Mouse (Mus musculus): ENCODE measurements around the gene Chn2.

Gene Chn2

DNA sequence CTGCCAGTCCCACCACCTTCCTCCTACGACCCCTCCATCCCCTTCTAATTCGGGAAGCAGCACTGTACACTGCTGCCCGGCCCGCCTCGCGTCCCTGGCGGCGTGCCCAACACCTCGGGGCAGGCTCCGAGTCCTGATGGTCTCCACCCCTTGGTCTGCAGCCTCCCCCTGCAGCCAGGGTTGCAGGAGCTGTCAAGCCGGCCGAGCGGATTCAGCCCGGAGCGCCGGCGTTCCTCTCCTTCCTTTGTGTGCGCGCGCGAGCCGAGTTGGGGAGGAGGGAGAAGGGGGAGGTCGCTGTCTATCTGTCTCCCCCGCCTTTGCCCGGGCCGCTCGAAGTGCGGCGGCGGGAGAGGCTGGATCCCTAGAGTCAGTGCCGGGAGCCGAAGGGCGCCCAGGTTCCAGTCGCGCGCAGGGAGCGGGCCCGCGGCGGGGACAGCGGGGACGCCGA is at the start of gene Chn2:
Chn2 (plus strand) TSS at position 198 of the 448 bp plus-strand sequence.
- peak; percentile 38 for DNase-seq

DNA sequence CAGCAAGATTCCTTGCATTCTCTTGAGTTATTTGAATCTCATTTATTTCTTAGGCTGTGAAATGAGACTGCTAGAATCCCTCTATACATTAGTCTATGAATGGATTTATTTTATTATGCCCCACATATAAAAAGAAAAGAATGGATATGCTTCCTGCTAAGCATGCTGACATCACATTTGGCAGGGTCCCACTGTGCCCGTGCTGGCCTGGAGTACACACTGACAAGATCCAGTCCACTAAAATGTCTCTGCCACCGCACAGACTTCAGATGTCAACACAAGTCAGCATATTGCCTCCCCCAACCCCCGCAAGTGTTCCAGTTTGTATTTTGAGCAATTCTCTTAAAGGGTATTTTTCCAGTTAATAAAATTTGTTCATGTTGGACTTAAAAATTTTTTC is 47.0 kb upstream of the Chn2 start:
- no peak for DNase-seq

DNA sequence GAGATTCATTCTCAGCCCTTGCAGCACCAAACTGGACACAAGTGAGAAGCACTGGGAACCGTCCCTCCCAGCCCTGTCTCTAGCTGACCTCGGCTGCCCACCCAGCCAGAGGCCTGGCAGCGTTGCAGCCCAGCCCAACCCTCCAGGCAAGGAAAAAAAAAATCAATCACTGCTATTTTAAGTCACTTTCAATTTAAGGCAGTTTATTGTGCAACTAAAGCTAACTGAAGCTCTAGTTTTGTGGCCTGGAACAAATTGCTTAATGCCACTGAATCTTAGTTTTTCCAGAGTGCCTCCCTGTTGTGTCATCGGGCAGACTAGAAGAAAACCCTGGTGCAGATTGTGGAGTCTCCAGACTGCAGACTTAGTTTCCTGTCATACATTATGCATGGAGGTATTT is 43.8 kb upstream of the Chn2 start:
- DNase-seq, result no peak

DNA sequence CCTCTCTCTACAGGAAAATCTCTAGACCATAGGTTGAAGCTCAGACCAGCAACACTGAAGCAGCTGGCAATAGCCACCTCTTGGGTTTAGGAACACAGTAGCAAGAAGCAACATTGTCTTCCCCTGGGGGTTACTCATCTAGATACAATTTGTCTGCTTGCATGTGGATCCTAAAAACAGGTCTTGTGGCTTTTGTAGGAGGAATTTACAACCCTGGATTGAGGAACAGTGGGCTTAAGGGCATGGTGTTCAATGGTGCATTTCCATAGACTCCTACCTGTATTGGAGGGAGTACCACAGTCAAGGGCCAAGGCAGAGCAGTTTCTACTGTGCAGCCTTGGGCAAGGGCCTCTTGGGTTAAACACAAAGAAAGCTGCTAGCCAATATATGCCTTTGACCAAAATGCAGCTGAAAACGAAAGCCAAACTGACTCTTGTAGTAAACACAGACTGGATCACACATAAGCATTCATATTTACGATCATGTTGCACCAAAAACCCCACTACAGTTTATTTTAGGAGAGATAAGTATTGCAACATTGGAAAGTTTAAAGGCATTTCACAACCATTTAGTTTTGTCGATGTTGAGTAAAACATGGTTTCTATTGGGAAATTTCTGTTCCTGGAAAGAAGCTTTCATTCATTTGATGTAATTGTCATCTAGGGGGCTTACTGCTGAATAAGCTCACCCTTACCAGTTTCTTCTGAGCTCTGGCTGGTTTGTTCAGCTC is 43.0 kb upstream of the Chn2 start:
- DNase-seq, result no peak

DNA sequence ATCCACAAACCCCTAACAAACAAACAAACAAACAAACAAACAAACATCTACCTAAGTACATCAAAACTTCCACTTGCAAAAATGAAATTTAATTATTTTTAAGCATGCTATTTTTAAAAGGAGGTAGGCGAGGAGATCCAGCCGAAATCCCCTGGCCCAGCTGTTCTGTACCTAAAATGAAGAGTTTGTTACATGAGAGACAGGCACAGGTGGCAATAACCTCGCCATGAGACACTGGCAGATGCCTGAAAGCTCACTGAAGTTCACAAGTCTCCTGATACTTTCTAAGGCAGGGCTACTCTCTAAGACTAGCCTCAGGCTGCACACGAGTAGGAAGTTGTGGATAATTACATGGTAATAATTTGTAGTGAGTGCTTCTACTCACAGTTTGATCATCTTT is 34.1 kb upstream of the Chn2 start:
- no peak for DNase-seq

- no peak for DNase-seq
These were observed 30.8 kb upstream of the Chn2 start for GRCm38 (mm10) chr6:54008448-54009120.

DNA sequence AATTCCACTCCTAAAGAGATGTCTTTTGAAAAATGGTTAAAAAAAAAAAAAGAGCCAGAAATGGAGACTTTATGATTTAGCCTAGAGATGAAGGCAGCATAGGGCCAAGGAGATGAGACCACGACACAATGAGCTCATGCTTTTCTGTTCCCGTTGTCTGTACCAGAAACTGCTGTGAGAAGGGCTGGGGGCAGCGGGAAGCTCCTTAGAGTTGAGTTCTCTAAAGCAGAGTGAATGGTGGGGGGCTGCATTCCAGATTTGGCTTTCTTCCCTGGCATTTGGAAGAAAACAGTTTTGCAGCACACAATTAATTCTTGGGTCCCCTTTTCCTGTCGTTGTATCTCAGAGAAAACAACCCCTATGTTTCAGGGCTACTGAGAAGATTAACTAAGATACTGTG is 30.1 kb upstream of the Chn2 start:
- DNase-seq, result no peak

DNA sequence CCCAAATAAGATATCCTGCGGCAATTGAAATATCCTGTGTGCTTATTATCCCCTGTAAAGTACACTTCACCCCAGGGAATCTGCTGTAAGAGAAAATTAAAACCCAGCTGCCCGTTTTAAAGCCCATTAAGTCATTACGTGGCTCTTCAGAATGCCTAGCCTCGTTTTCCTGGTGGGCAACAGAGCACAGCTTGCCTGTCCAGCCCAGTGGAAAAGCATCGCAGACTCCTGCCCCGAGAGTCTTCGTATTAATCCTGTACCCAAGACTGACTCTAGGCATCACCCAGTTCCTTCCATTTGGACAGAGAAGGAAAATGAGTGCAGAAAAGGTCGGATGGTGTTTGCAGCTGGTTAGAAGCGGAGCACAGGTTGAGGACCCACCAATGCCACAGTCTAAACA is 29.0 kb upstream of the Chn2 start:
- DNase-seq, result no peak

GRCm38 (mm10) chr6:54012163-54012562 is 27.2 kb upstream of the Chn2 start:
- no peak for DNase-seq

- DNase-seq, result no peak
These were observed 21.3 kb upstream of the Chn2 start for GRCm38 (mm10) chr6:54018038-54018437.

DNA sequence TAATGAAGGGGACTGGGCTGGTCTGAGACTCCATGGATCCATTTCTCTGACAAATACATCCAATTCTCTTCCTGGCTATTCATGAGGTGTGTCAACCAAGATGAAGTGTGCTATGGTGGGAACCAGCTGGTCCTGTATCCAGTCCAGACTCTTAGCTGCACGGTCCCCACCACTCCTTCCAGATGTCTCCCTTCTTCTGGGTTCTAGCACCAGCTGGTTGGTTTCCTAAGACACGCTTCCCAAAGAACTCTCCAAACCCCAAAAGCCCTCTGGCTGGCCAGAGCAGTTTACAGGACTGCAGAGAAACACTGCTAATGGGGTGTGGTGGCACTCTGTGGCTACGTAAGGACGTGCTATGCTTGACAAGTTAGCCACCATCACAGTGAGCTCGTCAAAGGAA is 20.5 kb upstream of the Chn2 start:
- no peak for DNase-seq

DNA sequence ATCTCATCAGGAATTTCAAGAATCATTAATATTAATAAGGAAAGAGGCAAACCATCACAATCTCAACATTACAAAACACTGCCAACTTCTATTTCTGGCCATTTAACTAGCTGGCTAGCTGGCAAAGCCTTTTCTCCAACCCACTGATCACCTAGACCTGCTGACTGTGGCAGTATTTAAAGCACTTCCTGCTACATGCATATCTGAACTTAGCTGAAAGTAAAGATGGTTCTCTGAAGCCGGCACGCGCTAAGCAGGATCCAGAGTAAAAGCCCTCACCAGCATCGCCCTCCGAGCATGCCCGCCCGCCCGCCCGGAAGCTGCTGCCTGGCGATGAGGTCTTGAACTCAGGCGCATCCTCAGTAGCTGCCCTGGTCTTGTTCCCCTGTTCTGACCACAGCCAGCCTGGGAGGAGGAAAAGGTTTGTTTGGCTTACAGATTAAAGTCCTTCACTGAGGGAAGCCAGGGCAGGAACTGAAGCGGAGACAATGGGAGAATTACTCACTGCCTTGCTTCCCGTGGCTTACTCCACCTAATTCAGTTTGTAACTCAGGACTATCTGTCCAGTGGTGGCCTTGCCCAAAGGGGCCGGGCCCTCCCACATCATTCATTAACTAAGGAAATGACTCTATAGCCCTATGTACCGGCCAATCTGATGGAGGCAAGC is 18.1 kb upstream of the Chn2 start:
- DNase-seq, result peak; percentile 17

GRCm38 (mm10) chr6:54023846-54024245 is 15.5 kb upstream of the Chn2 start:
- no peak for DNase-seq

GRCm38 (mm10) chr6:54028706-54029105 is 10.6 kb upstream of the Chn2 start:
- no peak for DNase-seq

DNA sequence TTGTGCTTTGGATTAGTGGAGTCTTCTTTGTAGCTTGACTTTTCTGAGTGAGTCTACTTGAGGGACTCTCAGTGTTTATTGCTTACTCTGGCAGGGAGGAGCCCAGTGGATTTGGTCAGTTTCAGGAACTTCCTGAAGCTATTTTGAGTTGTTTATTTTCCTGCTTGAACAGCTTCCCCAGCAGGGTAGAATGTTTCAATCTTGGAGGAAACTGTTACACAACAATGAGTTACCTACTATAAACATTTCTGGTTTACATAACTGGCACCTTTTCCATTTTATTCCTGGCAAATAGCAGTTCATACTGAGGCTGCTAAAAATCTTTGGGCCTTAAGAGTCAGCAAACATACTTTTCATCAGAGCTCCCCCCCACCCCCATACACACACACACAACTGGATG is 9.0 kb upstream of the Chn2 start:
- no peak for DNase-seq

DNA sequence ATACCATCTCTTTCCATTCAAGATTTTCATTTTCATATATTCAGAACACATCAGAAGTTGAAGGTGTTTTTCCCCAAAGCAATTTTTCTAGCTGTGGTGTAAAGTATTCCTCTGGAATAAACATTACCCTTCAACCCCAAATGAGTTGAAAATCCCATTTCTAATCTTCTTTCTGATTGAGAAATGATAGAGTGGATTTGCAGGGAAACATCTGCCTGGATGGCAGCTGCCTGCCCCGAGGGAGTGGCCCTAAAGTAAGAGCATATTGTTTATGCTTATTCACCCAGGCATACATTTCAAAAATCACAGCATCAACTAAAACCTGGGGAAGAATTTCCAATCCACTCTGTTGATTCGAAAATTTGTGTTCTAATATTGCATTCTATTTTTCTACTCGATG is 8.6 kb upstream of the Chn2 start:
- no peak for DNase-seq

DNA sequence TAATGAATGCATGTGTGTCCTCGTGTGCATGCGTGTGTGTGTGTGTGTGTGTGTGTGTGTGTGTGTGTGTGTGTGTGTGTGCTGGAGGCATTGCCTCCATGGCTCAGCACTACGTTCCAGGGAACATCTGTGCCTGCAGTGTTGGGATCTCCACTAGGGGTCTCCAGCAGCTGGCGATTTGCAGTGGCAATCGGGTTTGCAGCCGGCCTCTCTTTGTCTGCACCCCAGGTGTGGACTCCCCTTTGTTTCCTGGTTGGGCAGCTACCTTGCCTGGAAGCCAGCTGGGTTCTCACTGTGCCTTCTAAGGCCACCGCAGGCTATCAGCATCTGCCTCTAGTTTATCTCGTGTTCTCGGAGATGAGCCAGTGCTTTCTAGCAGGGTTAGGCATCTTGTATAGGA is 4.9 kb upstream of the Chn2 start:
- peak; percentile 72 for DNase-seq

GRCm38 (mm10) chr6:54035548-54035947 is 3.8 kb upstream of the Chn2 start:
- no peak for DNase-seq

DNA sequence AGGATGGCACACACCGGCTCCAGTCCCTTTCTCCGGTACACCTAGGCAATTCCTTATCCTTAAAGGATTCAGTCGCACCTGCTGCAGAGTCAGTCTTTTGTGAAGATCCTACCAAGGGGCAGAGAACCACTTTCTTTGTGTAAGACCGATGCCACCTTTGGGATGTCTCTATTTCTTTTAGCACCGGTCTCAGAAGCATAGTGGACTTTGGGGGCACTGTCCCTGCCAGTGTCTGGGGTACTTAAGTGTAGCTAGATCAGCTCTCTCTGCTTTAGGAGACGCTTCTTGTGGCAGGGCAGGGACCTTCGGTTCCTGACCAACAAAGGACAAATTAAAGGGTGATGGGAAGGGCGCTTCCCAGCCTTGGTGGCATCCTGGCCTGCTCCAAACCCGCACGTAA is 488 bp upstream of the Chn2 start:
- DNase-seq, result no peak

DNA sequence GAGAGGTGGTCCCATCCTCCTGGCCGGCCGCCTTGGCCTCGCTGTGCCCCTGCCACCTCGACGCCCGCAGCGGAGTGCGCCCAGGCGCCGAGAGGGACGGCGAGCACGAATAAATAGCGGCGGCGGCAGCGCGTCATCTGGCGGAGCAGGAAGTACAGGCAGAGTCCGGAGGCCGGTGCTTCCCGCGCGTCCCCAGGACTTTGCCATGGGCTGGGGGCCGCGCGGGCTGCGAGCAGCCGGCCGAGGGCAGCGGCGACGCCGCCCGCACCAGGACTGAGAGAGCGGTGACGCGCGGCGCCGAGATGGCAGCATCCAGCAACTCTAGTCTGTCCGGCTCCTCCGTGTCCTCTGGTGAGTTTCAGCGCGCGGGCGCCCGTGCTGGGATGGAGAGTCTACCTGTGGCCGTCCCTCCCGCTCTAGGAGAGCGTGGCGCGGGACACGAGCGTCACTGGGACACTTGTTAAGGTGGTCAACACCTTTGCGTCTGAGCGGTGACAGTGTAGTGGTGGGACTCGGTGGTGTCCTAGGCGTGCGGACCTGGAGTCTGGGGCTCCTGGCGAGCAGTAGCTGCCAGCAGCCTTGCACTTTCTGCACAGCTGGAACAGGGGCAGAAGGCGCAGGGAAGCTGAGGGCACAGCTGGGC is 572 bp downstream of the Chn2 start:
- DNase-seq, result peak; percentile 40

- DNase-seq, result no peak
These were observed 1.1 kb downstream of the Chn2 start for GRCm38 (mm10) chr6:54040448-54040844.

DNA sequence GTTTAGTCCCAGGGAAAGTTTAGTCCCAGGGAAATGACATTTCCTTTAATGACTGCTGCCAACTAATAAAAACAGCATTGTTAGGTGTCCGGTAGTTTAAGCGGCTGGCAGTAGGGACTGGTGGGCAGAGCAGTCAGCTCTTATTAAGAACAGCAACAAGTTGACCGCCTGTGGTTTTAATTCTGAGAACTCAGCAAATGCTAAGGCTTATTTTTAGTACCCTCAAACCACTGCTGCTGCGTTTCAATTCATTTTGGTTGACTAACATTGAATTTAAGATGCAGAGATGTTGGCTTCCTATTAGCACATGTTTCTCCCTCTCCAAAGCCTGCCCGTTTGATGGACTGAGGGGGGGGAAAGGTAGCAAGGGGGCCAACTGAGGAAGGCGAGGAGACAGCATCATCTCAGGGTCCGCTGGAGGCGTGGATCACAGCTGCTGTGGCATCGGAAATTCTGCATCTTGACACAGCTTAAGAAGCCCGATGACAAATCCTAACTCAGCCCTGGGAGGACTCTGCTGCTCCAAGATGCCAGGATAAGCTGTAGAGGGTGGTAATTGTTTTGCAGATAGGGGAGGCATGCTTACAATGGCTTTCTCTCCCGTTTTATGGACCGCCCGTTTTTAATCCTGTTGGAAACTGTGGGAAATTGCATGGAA is 2.2 kb downstream of the Chn2 start:
- no peak for DNase-seq

DNA sequence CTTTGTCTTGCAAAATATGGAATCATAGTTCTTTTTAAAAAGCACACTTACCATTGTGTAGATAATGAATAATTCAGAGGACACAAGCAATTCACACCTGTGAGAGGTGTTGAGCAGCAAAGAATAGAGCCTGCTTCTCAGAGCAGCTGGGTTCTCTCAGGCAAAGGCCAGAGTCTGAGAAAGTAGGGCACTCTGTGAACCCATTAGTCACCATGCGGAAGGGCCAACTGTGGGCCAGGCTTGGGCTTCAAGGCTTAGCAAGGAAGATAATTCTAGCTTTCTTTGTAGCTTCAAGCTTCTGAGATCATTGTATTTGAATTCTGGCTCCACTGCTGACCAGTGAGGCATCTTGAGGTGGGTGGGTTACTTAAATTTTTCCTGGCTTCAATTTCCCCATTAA is 2.8 kb downstream of the Chn2 start:
- no peak for DNase-seq

Measured in thymus, postnatal 25 days (tissue).